Mouse (Mus musculus): ENCODE measurements around the gene F2rl2. TPM values are rescaled to one million over a fixed set of nuclear protein-coding genes. Genes with fewer than 3 reads are reported as not detected.

Gene F2rl2
- under 1 TPM in 1 of 2 experiments, not detected in 1; 0.11 TPM for total RNA-seq (2021)

DNA sequence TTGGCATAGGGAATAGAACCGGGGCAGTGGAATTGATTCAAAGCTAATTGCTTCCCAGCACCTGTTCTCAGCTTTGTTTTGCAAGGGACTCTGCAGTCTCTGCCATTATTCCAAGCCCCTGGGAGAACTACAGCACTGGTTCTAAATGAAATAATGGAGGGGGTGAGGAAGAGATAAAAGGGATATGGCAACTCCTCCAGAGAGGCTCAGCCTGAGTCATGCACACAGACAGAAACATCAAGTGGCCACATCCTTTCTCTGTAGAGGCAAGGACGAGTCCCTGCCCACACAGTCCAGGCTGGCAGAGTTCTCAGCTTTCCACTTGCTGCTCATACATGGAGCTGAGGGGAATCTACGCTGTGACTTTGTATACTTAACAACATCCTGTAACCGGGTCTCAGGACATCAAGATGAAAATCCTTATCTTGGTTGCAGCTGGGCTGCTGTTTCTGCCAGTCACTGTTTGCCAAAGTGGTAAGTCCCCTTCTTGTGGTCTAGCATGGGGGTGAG is at the start of gene F2rl2:
TSS of gene F2rl2 (plus strand) at position 200 of the 510 bp plus-strand sequence.
- intact Hi-C loops (cut with DNase I) = no loop called here

DNA sequence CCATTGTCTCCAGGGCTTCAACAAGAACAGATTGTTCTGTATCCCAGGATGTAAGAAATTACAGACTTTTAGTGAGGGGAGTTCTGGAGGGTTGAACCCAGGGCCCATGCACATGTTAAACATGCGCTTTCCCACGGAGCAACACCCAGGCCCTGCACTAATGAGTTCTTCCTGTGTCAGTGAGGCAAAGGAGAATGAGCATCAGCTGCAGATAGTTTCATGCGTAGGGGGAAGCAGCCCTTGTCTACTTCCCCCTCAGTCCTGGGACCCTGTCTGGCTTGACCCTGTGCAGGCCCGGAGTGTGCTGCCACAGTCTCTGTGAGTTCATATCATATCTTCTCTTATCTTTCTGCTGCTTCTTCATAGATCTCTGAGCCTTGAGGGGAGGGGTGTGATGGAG is 49.4 kb upstream of the F2rl2 start:
- no peak for DNase-seq
- intact Hi-C loops (cut with DNase I) = no loop called here

More for the DNA sequence above, at the start of gene F2rl2:
- DNase-seq = no peak

DNA sequence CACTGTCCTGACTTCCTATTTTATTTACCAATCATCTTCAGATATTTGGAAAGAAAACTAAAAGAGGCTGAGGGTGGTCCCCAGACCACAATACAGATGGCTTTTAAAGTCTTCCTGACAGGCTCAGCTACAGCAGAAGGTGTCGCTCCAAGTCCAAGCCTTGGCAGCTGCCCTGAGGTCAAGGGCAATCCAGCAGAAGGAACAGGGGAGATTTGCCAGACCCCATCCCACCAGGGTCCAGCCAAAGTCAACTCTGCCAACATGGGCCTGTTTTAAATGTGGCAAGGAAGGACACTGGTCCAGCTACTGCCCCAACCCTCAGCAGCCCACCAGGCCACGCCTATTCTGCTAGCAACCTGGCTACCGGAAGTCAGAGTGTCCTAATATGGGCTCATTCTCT is 46.7 kb upstream of the F2rl2 start:
- no peak for DNase-seq
- intact Hi-C loops (cut with DNase I) = no loop called here

DNA sequence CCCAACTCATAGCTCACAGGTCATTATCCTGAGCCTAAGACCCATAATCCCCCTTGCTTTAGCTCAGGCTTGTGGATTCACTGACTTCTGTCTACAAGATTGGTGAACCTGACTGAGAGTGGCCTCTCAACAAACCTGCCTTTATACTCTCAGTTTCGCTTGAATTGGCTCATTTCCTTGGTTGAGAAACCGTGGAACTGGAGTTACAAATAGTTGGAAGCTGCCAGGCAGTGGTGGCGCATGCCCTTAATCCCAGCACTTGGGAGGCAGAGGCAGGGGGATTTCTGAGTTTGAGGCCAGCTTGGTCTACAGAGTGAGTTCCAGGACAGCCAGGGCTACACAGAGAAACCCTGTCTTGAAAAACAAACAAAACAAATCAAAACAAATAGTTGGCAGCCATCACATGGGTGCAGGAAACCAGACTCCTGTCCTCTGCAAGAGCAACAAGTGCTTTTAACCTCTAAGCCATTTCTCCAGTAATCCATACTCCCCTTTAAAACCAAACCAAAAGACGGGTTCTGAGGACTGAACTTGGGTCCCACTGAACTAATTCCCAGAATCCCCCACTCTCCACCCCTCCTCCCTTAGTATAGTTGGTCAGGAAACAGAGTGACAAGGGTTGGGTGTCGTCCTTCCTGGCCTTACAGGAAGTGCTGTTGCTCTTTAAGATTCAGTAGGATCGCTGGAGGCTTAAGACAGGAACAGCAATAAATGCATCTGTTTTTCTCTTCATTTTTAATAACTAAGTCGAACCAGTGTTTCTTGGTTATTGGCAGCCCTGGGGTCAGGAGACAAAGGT is 44.6 kb upstream of the F2rl2 start:
- DNase-seq = no peak
- intact Hi-C loops (cut with DNase I) = no loop called here

DNA sequence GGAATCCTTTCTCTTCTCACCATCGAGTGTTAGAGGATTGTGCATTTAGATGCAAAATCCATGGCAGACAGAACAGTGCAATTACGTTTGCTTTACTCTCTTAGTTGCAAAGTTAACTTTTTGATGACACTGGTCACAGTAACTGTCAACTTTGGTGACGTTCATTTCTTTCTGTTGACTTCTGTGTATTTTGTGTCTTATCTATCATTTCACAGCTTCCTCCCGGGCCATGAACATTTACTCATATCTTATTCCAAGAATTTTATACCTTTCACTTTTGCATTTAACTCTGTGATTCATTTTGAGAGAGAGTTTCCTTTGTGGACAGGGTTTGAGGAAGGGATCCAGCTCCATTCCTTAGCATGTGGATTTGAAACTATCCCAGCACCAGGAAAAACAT is 43.0 kb upstream of the F2rl2 start:
- intact Hi-C loops (cut with DNase I) = no loop called here
- no peak for DNase-seq

DNA sequence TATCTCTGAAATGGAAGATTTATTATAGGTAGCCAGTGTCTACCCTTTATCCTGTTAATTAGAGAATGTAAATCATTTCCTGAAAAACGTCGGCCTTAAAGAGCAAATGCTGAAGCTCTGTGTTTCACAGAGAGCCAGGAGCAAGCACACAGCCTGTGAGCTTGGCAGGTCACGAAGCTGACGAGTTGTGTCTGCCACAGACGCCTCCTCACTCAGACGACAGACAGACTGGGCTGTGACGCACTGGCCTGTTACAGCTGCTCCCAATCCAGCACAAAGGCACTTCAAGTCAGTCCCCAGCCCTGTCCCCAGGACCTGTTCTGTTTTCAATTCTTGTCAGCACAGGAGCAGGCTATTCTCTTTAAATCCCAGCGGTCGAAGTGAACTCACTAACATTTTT is 41.4 kb upstream of the F2rl2 start:
- intact Hi-C loops (cut with DNase I) = no loop called here

DNA sequence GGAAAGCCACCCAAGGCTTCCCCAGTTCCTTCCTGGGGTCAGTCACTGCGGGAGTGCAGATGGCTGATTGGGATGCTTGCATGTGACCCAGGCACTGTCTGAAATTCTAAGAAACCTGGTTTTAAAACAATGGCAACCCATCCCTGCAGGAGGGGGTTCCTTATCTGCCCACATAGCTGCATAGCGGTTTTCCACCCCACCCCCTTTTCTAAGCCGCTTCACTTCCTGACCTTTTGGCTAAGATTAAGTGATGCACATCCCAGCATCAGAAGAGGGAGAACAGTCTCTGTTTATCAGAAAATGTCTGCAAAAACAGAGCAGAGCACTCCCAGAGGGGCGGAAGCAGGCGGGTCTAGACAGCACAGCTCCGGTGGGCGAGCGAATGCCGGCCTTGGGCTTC is 39.5 kb upstream of the F2rl2 start:
- intact Hi-C loops (cut with DNase I) = no loop called here
- DNase-seq = no peak

More for the DNA sequence above, 41.4 kb upstream of the F2rl2 start:
- no peak for DNase-seq

DNA sequence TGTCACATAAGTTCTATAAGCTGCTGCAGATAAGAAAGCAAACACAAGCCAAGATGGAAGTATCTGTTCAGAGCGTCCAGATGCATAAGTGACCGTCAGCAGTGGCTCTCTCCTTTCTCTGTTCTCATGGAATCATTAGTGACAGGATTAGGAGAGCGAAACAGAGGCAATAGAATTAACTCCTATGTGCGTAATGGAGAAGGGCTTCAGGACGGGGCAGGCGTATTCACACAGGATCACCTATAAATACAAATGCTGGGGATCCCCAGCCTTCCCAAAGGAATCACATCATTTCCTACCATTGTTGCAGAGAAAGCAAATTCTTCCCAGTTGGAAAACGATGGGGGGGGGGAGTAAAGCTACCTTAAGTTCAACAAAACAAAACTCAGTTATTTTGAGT is 37.2 kb upstream of the F2rl2 start:
- intact Hi-C loops (cut with DNase I) = no loop called here
- DNase-seq = no peak

DNA sequence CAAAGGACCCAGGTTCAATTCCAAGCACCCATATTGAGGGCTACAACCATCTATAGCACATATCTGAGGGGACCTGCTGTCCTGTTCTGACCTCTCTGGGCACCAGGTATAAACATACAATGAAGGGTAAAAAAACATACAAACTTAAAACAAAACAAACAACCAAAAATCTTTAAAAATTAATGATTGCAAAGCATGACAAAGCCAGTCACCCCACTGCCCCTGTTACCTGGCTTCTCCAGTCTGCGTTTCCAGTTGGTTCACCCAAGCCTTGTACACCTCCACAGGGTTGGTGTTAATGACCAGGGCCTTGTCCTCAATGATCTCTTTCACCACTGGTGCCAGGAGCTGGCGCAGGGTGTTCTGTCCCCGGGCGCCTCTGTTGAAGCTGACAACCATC is 32.8 kb upstream of the F2rl2 start:
- intact Hi-C loops (cut with DNase I) = no loop called here
- no peak for DNase-seq

DNA sequence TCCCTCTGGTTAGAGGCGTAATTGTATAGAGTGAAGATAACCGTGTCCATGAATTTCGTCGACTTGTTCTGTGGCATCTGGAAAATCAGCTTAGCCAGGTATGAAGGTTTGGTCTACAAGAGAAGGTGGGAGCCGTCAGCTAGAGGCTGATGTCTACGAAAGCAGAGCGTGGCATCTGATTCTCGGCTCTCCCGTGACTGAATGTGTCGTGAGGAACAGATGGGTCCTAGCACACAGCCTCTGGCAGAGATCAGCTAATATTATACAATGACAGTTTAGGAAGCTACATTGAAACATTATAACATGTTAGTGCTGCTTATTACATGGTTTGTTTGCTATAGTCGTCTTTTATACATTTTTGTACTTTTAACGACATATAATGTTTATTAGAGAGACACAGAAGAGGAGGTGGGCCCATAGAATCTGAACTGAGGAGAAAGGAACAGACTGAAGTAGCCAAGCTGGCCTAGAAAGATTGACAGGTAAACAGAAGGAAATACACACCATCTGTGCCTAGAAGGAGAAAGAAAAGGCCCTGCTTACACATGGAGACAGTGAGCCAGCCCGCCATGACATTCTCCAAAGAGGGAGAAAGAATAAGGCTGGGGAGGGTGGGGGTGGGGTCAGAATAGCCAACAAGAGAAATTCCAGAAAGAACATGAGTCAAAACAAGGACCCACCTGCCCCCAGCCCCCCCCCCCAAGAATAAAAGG is 30.9 kb upstream of the F2rl2 start:
- no peak for DNase-seq
- intact Hi-C loops (cut with DNase I) = loop anchor here (2.0 to 5.0 kb wide), 3 partner anchors 47 to 273 kb away; partner anchors contain the start of gene F2r

DNA sequence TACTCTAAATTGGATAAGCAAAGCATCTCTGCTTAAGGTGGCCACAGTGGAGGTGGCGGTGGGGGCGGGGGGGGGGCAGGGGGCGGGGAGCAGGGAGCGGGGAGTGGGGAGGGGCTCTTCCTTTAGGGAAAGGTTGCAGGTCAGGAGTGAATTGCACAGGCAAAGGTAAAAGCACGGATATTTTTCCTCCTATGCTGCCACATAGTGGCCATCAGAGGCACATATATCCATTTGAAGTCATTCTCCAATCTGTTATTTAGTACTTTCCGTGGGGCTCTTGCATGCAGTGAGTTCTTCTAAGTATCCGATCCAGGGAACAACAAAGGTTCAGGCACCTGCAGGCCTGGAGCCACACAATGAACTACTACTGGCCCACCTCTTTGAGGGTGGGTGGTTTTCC is 29.4 kb upstream of the F2rl2 start:
- peak; percentile 26 to 27 for DNase-seq
- intact Hi-C loops (cut with DNase I) = loop anchor here (1.0 to 5.0 kb wide), 4 partner anchors 48 to 275 kb away; partner anchors contain the start of gene F2r

DNA sequence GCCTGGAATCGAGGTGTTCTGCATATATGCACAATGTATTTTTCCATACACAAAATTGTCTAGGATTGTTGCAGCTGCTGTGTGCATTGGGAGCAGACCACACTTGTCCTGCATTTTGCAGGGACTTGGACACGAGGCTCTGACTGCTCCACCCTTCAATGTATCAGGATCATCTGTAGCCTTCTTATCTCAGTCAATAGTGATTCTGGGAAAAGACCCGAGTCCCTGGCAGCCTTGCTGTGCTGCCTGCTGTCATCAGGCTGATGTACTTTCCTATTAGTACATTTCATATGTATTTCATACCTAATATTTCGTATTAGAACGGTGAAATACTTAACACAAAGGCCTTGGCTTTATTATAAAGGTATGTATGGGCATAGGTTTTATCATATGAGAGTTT is 26.1 kb upstream of the F2rl2 start:
- intact Hi-C loops (cut with DNase I) = no loop called here
- DNase-seq = no peak

DNA sequence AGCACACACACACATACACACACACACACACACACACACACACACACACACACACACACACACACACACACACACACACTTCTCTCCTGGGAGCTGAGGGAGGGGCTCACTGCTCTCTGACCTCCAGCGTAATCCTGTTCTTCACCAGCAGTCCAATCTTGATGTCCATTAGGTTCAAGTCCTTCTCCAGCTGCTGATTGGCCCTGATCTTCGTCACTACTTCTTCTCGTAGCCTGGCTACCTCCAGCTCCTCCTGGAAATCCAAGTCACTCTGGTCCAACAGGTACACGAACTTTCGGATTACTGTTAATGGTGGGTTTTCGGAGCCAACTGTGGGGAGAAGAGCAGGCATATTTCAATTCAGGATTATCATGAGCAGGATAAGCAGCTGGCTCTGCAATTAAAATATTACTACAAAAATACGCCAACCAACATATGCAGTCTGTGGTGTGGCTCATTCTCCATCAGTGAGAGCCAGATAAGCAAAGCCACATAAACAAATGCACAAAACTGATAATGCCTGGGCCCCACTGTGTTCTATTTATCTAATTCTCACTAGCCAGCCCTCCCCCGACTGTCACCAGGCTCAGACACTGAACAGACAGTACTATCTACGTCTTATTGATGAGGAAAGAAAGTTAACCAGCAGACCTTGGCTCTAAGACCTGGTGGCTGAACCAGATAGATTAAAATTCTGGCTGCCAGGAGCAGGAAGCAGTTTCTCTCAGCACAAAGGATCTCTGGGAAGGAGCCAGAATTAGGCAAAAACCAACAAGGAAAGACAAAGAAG is 25.4 kb upstream of the F2rl2 start:
- intact Hi-C loops (cut with DNase I) = no loop called here
- no peak for DNase-seq

DNA sequence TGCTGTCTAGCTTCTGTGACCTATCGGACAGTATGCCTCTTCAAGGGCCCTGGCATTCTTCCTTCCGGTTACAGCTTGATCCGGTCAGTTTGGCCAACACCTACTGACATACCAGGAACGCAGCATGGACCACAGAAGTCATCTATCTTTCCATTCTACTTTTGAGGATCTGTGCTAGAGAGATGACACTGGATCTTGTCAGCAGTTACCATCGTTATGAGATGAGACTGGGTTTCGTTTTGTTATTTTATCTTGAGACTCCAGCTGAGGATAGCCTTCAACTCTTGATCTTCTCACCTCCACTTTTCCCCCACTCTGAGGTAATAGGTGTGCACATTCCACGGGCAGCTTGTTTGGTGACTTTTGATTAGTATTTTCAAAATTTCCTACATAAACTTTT is 24.3 kb upstream of the F2rl2 start:
- intact Hi-C loops (cut with DNase I) = no loop called here
- no peak for DNase-seq

DNA sequence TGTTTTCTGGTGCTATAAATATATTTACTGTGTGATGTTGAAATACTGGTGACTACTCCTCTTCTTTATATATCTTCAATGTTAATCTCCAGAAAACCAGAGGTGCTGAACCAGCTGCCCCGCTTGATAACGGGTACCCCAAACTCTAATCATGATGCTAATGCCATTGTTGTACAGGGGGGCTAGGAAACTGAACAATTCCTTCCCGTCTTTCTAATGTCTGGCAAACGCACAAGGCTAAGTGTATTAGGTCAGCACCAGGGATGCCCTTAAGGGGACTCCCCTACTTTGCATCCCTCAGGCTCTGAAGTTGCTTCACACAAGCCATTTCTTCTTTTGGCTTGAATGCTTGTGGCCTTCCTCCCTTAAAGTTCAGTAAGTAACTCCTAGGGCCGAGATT is 17.6 kb upstream of the F2rl2 start:
- intact Hi-C loops (cut with DNase I) = no loop called here
- DNase-seq = no peak

DNA sequence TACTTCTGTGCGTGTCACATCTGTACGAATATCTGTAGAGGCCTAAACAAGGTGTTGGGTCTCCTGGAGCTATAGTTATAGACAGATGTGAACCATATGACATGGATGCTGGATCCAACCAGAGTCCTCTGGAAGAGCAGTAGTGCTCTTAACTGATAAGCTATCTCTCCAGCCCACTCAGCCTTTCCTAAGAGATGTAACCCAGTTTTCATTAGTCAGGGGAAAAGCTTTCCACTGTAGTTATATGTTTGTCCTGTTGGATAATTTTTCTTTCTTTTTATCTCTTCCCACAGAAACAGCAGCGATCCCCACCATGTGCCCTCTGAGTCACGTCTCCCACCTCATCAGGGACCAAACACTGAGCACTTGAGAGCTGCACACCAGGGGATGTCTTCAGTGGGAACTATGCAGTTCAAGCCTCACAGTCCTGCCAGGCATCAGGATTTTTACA is 17.1 kb upstream of the F2rl2 start:
- intact Hi-C loops (cut with DNase I) = no loop called here
- DNase-seq = no peak

DNA sequence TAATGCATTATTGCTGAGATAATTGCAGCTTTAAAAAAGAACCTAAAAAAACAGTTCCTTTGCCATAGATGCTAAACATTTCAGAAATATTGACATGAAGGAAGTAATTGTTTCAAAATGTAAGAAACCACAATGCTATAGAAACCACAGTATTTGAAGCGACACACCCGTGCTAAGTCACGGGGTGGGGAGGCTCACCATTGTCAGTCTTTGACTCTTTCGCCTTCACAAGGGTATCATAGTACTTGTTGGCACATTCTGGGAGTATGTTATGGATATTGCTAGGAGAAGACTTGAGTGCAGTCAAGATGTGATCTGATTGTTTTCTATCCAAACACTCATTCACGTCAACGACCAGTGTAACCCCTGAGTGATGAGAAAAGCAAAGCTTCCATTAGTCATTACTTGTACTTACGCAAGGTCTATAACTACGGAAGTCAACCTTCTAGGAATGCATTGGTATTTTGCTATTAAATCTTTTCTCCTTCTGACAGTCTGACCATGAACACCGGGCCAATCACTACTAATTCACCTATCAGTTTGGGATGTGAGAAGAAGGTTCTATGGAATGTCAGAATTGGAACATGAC is 11.9 kb upstream of the F2rl2 start:
- intact Hi-C loops (cut with DNase I) = no loop called here
- no peak for DNase-seq

DNA sequence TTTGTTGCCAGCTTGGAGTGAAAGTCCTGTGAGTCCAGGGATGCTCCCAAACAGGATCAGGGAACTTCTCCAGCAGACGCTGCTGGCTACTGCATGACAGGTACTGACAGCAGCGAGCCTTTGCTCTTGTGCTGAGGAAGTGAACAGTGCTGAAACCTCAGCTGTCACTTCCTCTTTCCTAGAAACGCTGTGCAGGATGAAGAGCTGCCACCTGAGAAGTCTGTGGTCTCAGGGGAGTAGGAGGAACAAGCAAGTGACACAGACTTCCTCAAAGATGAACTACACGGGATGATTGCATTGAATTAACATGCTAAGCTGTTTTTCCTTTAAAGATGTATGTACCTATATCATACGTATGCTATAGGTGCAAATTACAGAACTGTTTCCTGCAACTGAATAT is 10.9 kb upstream of the F2rl2 start:
- intact Hi-C loops (cut with DNase I) = no loop called here
- DNase-seq = no peak

DNA sequence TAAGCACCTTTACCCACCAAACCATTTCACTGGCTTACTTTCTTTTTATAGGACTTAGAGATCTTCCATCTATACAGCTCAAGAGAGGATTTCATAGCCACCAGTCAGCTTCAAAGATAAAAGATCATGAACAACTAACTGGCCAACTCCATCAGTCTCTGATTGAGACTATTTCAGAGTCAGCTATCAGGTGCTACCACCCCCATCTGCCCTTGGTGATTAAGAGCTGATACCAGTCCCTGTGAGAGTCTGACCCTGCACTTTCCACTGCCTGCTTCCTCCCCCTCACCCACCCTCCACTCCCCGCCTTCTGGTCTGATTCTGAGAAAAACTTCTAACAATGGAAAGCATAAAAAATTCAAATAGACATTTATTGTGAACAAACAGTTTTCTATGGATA is 8.1 kb upstream of the F2rl2 start:
- intact Hi-C loops (cut with DNase I) = no loop called here
- no peak for DNase-seq

DNA sequence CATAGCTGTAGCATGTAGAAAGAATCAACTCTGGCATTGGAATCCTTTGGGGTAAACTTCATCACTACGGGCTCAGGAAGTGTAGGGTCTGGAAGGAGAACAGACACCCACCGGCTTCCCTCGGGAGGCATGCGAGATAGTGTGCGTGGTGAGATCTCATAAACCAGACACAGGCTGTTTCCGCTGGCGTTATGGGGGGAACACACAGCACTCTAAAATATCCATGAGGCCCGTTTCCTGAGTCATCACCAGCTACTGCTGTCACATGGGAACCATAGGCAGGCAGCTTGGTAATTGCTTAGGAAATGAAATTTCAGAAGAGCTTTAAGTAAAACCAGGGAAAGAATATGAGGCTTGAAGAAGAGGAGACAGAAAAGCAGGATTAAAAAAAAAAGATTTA is 4.5 kb upstream of the F2rl2 start:
- intact Hi-C loops (cut with DNase I) = no loop called here
- DNase-seq = no peak
